Mouse (Mus musculus) bone marrow, adult 2 months (tissue): ENCODE measurements at regions not wholly inside any gene's neighbourhood (a gene's known extent, or its start where the extent isn't known, plus 50 kb on each side); places are given as distances from the start of the nearest gene placed in this dataset.
"Not testable (repeated sequence)": the region's sequence is repeated elsewhere in the genome, so short reads cannot be mapped to it uniquely, and the experiment has no call there.

ENCODE experiments used
- H3K27ac ChIP-seq: fragments of 200-500 bp; 2 replicates; pipeline ENCODE4 v1.5.1; 2012; ENCODE audit warnings: low read depth, mild to moderate bottlenecking, control low read depth, inconsistent platforms, low read length; ENCODE audit not compliant: control insufficient read depth, poor library complexity, insufficient read depth
- H3K4me1 ChIP-seq: fragments of 200-500 bp; 2 replicates; pipeline ENCODE4 v1.6.1; 2011; ENCODE audit warnings: low read length; ENCODE audit not compliant: control insufficient read depth, insufficient read depth
- H3K4me3 ChIP-seq: fragments of 200-500 bp; replicated peaks from 2 replicates; pipeline ENCODE3; 2011; ENCODE audit warnings: mild to moderate bottlenecking, low read depth, low read length, control low read depth; ENCODE audit not compliant: control insufficient read depth
- CTCF ChIP-seq: fragments of 200-500 bp; IDR thresholded peaks from 2 replicates; pipeline ENCODE4 v1.5.1; 2011; ENCODE audit warnings: low read length, control low read depth; ENCODE audit not compliant: control insufficient read depth, insufficient read depth
- POLR2A ChIP-seq: fragments of 200-500 bp; IDR thresholded peaks from 2 replicates; pipeline ENCODE4 v1.6.1; 2011; ENCODE audit warnings: low read depth, mild to moderate bottlenecking, control low read depth, low read length, borderline replicate concordance; ENCODE audit not compliant: control insufficient read depth
- WGBS: fragments of 180-500 bp; shearing (Covaris S2); methylation state at CpG from one replicate; pipeline ENCODE4 v1.1.7; 2018; 5-methylcytosine and 5-hydroxymethylcytosine counted together

DNA sequence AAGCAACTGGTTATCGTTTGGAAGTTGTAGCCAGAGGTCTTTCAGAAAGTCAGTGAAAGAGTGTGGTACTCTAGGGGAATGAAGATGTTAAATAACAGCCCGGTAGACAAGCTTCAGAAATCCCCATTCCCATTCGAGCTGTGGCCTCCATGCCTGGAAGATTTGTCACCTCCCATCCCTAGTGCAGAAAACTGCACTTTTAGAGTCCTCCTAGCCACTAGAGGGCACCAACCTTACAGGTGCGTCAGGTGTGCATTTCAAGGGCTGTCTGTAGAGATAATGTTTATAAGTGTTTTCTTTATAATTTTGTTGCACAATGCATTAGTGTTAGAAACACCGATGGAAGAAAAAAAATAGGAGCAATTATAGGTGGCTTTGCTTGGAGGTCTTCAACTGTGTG, 187.3 kb downstream of the Lyplal1 start:
- Histone ChIP-seq H3K4me3 (no peak overlapping the region), H3K4me1 (no peaks in the 10 kb centered on the region), H3K27ac (no peak overlapping the region)
- TF ChIP-seq CTCF (no peak), POLR2A (no peak)
- WGBS = 70% methylated on average over 5 of the region's 5 CpGs

DNA sequence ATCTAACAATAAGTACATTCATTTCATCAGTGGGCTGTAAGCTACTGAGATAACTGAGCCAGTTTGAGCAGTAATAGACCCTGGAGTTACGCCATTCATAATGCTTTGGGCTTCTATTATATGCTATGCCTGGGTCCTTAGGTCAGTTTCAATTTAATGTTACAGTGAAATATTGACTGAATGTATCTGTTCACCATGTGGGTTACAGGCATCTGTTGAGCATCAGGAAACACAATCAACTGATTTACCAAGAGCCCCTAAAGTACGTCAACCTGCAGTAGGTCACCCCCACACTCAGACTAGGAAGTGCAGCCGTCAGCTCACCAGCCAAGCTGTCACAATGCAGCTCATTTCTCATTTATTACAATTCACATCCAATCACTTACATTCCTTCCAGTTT, 183.5 kb downstream of the Lyplal1 start:
- no peak overlapping the region for H3K4me3 ChIP-seq
- no peaks in the 10 kb centered on the region for H3K4me1 ChIP-seq
- WGBS = 79% methylated on average over 3 of the region's 3 CpGs
- TF ChIP-seq POLR2A (no peak), CTCF (no peak)
- H3K27ac ChIP-seq = no peak overlapping the region

DNA sequence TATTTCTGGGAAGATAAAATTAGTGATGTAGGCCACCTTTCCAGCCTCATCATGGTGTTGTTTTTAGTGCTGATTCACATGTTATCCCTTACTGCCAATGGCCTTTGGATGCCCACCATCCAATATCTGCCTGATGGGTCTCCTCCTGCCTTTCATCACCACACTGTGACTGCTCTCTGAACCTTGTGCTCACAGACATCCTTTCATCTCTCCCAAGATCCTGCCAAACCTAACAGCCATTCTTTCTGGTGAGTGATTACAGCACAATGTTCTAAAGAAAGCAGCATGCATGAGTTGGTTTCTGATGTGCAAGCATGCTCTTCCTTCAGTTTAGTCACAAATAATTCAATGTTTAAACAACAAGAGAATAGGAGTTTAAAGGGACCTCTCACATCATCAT, 180.1 kb downstream of the Lyplal1 start:
- Histone ChIP-seq H3K4me1 (no peaks in the 10 kb centered on the region), H3K27ac (no peak overlapping the region), H3K4me3 (no peak overlapping the region)
- no peak for TF ChIP-seq CTCF

DNA sequence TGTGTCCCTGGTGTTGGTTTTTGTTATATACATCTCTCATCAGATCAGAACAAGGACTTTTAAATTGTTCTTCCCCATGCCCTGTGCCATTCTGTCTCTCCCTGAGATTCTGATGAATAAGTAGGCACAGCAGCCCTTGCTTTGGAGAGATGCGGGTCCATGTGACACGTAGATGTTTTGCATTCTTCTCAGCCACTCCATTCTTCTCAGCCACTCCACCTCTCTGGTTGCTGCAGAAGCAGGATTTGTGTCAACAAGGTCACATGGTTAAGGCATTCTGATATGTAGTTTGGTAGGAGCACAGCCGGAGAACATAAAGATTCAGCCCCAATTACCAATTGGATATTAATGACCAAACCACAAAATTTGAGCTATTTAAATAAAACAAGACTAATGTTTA, 177.2 kb downstream of the Lyplal1 start:
- no peaks in the 10 kb centered on the region for H3K4me1 ChIP-seq
- no peak overlapping the region for H3K27ac ChIP-seq
- WGBS = 88% methylated on average over 3 of the region's 3 CpGs
- no peak overlapping the region for H3K4me3 ChIP-seq
- TF ChIP-seq POLR2A (no peak), CTCF (no peak)

DNA sequence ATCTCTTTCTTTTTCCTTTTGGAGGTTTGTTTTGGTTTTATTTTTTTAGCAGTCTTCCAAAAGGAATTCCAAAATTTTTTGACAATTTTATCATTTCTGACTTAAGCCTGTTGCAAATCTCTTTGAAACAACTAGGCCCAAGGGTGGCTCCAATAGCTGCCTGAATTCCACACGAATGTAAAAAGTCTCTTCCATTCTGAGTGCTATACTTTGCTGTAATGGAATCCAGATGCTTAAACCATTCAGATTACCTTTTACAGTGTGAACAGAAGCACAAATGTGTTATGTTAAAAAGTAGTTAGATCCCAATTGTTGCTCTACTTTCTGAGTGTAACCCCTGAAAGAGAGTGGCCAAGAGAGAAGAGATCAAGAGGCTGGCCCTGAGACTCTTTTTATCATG, 176.6 kb downstream of the Lyplal1 start:
- 56% methylated on average over 1 of the region's 1 CpGs for whole genome bisulfite sequencing
- Histone ChIP-seq H3K4me3 (no peak overlapping the region), H3K27ac (no peak overlapping the region), H3K4me1 (no peaks in the 10 kb centered on the region)
- no peak for TF ChIP-seq CTCF
- no peak for TF ChIP-seq POLR2A

DNA sequence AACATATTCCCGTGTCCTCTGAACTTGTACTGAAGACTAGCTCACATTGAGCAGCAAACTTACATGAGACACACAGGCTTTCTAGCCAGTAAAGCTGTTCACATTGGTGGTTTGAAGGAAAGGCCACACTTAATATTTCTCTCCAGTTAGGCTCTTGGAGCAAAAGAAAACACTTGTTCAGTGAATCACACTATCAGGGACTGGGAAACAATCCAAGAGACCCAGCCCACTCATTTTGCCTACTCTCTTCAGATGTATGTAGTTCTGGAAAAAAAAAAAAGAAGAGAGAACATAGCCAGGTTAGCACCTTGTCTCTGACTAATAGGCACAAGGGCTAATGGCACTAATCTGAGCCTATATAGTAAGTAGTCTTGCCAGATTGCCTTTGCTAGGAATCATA, 165.9 kb downstream of the Lyplal1 start:
- TF ChIP-seq CTCF (no peak), POLR2A (no peak)
- Histone ChIP-seq H3K4me1 (no peaks in the 10 kb centered on the region), H3K27ac (no peak overlapping the region), H3K4me3 (no peak overlapping the region)
- WGBS = 74% methylated on average over 1 of the region's 1 CpGs

DNA sequence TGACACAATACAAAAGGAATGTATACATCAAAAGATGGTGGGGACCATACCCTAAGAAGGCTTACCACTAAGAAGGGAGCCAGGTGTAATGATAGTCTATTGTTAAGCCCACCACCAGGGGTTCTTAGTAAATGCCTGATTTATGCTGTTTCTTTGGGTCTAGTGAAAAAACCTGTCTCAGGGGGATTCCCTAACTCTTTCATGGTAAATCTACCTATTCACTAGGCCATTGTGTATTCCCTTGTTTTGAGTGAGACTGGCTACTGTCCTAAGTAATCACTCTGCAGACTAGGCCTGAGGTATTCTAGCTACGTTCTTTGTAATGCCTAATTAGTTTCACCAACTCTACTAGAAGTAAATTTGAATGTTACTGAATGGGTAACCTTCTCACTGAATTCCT, 161.3 kb downstream of the Lyplal1 start:
- 62% methylated on average over 1 of the region's 1 CpGs for WGBS
- not testable (repeated sequence) for H3K27ac ChIP-seq, H3K4me1 ChIP-seq, H3K4me3 ChIP-seq

DNA sequence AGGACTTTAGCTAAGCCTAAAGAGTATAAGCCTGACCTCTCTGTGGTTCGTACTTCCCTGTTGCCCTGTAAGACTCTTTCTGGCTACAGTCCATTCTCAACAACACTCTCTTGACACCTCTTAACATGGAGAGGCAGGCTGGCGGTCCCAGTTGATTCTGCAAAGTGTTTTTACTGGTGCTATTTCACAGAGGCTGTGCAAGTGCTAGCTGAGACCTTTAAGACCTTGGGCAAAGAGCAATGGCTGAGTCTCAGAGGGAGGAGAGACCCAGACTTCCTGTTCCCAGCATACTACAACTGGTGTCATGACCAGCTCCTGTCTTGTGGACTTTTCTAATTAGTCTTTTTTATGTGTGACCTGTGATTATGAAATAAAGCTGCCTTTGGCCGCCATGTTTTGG, 159.6 kb downstream of the Lyplal1 start:
- 66% methylated on average over 3 of the region's 3 CpGs for WGBS
- H3K4me3 ChIP-seq = no peak overlapping the region
- no peak overlapping the region for H3K27ac ChIP-seq
- H3K4me1 ChIP-seq = no peaks in the 10 kb centered on the region
- TF ChIP-seq CTCF (no peak), POLR2A (no peak)

DNA sequence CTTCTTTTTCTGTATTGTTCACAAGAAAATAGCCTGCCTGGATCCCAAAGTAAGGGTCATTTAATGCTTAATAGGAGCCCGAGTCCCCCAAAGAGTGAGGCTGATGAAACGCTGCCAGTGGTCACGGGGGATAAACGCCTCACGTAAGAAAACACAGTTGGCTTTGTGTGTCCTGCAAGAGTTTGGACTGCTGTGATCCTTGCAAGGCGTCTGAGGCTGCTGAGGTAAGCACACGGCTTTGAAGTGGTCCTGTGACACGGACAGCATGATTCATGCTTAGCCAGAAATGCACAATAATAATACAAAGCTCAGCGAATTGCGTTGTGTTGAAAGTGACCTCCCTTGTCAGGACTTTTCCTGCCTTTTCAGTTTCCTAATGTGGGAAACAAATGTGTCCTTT, 158.8 kb downstream of the Lyplal1 start:
- no peak overlapping the region for H3K4me3 ChIP-seq
- H3K27ac ChIP-seq = no peak overlapping the region
- WGBS = 80% methylated on average over 10 of the region's 10 CpGs
- no peaks in the 10 kb centered on the region for H3K4me1 ChIP-seq
- TF ChIP-seq POLR2A (no peak), CTCF (no peak)

DNA sequence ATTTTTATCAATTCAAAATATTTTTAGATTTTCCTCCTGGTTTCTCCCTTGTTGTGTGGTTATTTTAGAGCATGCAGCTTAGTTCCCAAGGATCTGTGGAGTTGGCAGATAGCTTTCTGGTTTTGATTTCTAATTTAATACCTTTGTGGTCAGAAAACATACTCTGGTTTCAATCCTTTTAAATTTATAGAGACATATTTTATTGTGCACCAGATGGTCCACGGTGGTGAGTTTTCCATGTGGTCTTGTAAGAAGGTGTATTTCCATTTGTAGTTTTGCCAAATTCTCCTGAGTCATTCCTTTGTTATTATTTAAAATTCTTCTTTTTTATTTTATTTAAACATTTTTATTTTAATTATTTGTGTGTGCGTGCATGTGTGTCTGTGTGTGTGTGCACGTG, 154.5 kb downstream of the Lyplal1 start:
- 85% methylated on average over 3 of the region's 3 CpGs for WGBS
- no peak overlapping the region for H3K27ac ChIP-seq
- H3K4me1 ChIP-seq = no peaks in the 10 kb centered on the region
- no peak overlapping the region for H3K4me3 ChIP-seq
- TF ChIP-seq CTCF (no peak), POLR2A (no peak)
